Mouse (Mus musculus): ENCODE results near the gene Atf7ip2. TPM values are rescaled to one million over a fixed set of nuclear protein-coding genes. Genes with fewer than 3 reads are reported as not detected.

The Atf7ip2 gene
- polyA plus RNA-seq, 1 experiment from 2014 or later: 0.12 TPM

DNA sequence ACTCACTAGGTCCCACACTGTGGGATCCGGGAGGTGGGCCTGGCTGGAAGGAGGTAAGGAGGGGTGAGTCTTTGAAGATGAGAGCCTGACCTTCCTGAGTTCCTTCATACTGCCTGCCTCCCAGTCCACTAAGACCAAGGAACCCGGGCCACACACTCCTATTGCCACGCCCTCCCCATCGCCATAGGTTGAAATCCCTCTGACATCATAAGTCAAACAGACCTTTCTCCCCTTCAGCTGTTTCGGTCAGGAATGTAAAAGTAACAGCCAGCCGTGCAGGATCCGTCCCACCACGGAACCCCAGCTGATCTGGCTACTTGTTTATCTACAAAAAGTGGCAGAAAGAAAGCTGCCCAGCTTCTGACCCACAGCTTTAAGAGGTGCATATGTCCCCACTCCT is 107.1 kb downstream of the Atf7ip2 start:
- 45% methylated on average over 8 of the region's 8 CpGs for WGBS
- H3K27me3 ChIP-seq (replicated peaks): no peaks in the 10 kb centered on the region

DNA sequence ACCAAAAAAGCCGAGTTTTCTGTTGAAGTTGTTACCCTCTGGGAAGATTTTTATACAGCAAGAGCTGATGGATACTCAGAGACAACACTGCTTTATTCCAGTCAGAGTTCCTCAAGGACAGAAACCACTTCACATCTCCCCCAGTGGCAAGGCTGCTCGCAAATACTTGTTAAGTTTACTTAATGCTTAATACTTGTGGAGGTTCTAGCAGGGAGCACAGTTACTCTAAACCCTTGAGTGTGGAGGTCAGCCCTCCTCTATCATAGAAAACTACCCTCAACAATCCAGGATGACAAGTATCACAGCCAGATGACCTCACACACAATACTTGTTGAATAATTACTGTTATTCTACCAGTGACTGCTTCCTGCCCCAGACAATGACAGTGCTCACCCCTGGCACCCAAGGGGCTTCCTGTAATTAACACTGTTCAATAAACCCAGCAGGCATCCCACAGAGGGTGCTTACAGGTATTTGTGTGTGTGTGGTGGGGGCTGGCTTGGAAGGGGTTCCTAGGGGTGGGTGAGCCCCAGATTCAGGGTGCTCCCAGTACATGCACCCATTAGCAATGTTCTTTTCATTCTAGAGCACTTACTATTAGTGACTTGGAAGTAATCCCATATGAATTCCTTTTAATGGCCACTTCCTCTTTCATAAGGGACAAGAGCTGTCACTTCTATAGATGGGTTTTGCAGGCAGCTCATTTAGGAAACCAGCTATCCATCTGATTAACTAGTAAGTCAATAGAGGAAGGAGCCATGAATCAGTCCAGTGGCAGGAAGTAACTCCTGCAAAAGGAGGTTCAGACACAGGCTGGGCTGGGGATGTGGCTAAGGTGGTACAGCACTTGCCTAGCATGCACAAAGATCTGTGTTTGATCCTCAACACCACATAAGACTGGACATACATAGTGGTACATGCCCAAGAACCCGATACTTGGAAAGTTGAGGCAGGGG is 108.0 kb downstream of the Atf7ip2 start:
- Histone ChIP-seq H3K4me1 (peaks cover 6% of the 10 kb centered on the region; the same call in 1 of the 2 replicates), H3K9ac (replicated peaks) (no peak overlapping the region), H3K4me2 (no peak overlapping the region), H3K36me3 (no peaks in the 10 kb centered on the region), H3K27ac (replicated peaks) (no peak overlapping the region), H3K4me3 (replicated peaks) (no peak overlapping the region), H3K27me3 (replicated peaks) (no peaks in the 10 kb centered on the region), H3K9me3 (replicated peaks) (no peaks in the 10 kb centered on the region)
- ATAC-seq (ENCODE audit: low FRiP score): no peak
- 52% methylated on average over 3 of the region's 3 CpGs for WGBS

More for the DNA sequence above, 107.1 kb downstream of the Atf7ip2 start:
- Histone ChIP-seq H3K4me1 (peaks cover 6% of the 10 kb centered on the region; the same call in 1 of the 2 replicates), H3K27ac (replicated peaks) (no peak overlapping the region), H3K4me3 (replicated peaks) (no peak overlapping the region), H3K9me3 (replicated peaks) (no peaks in the 10 kb centered on the region), H3K4me2 (no peak overlapping the region), H3K36me3 (no peaks in the 10 kb centered on the region), H3K9ac (replicated peaks) (no peak overlapping the region)
- ATAC-seq (ENCODE audit: low FRiP score): no peak

Small RNA genes lying within 50 kb of the gene (microRNA-seq; reads per million reads assigned to microRNA genes)
- not detected for gene Gm22932

Other genes with a start within 250 kb of the Atf7ip2 start
- 11.2 and 15.6 TPM in 2 replicates for gene Grin2a, start 197.2 kb upstream of the Atf7ip2 start, polyA plus RNA-seq (2015; fragmentation: Nextera tagmentation; extraction: Ambion mirVana)
- gene Rpl39l, start 22.5 kb upstream of the Atf7ip2 start, polyA plus RNA-seq (2015; fragmentation: Nextera tagmentation; extraction: Ambion mirVana): 0.31 and 1.0 TPM in 2 replicates
- gene Emp2, start 121.3 kb downstream of the Atf7ip2 start, polyA plus RNA-seq (2015; fragmentation: Nextera tagmentation; extraction: Ambion mirVana): 17.2 and 20.5 TPM in 2 replicates
- 19.9 and 25.6 TPM in 2 replicates for gene Tekt5, start 202.8 kb downstream of the Atf7ip2 start, polyA plus RNA-seq (2015; fragmentation: Nextera tagmentation; extraction: Ambion mirVana)
- 49.8 and 55.7 TPM in 2 replicates for gene Nubp1, start 219.2 kb downstream of the Atf7ip2 start, polyA plus RNA-seq (2015; fragmentation: Nextera tagmentation; extraction: Ambion mirVana)